Mouse (Mus musculus) kidney, adult 2 months (tissue): Measurements from ENCODE around the gene Stag2. TPM values are rescaled to one million over a fixed set of nuclear protein-coding genes. Genes with fewer than 3 reads are reported as not detected.

Experiments
- DNase-seq: peaks from one replicate; pipeline ENCODE4 v3.0.0; 2021
- H3K27ac ChIP-seq: fragments of 200-500 bp; 2 replicates; pipeline ENCODE4 v1.5.1; 2012; ENCODE audit warnings: low read depth, low read length, control low read depth, inconsistent platforms; ENCODE audit not compliant: insufficient read depth
- H3K27me3 ChIP-seq: fragments of 200-500 bp; replicated peaks from 2 replicates; pipeline ENCODE4 v1.6.1; 2012; ENCODE audit warnings: mild to moderate bottlenecking, moderate library complexity, low read length, inconsistent platforms; ENCODE audit not compliant: control insufficient read depth, insufficient read depth
- H3K36me3 ChIP-seq: fragments of 200-500 bp; 2 replicates; pipeline ENCODE4 v1.6.1; 2012; ENCODE audit warnings: mild to moderate bottlenecking, moderate library complexity, low read length, inconsistent platforms; ENCODE audit not compliant: control insufficient read depth, insufficient read depth
- H3K4me1 ChIP-seq: fragments of 200-500 bp; 2 replicates; pipeline ENCODE4 v1.6.1; 2011; ENCODE audit warnings: low read length; ENCODE audit not compliant: control insufficient read depth, insufficient read depth
- H3K4me3 ChIP-seq: fragments of 200-500 bp; 2 replicates; pipeline ENCODE4 v1.5.1; 2011; ENCODE audit warnings: mild to moderate bottlenecking, low read depth, low read length, control low read depth; ENCODE audit not compliant: insufficient read depth
- CTCF ChIP-seq: fragments of 200-500 bp; conservative IDR thresholded peaks from 2 replicates; pipeline ENCODE4 v1.5.1; 2011; ENCODE audit warnings: low read depth, mild to moderate bottlenecking, control low read depth, low read length, moderate library complexity, mixed read lengths; ENCODE audit not compliant: insufficient read depth, insufficient read length
- POLR2A ChIP-seq: fragments of 200-500 bp; IDR thresholded peaks from one replicate; pipeline ENCODE4 v1.6.1; 2011; ENCODE audit warnings: low read depth, low read length, control low read depth
- WGBS: fragments of 180-500 bp; shearing (Covaris S2); methylation state at CpG from one replicate; pipeline ENCODE4 v1.1.7; 2018; 5-methylcytosine and 5-hydroxymethylcytosine counted together
- polyA plus RNA-seq: library from polyadenylated mRNA; depleted of rRNA; stranded (reverse); fragments of >200 nt; gene quantifications from 2 replicates; pipeline ENCODE4 v1.2.3, GENCODE M21; 2012; rRNA removed

Gene Stag2
- polyA plus RNA-seq, 1 experiment: 8.8 TPM

- H3K27me3 ChIP-seq: no peaks in the 10 kb centered on the region
- 85% methylated on average over 10 of the region's 10 CpGs for WGBS
- TF ChIP-seq CTCF: no peak
- TF ChIP-seq POLR2A: no peak
- H3K36me3 ChIP-seq: no peaks in the 10 kb centered on the region
- no peak for DNase-seq
- H3K4me3 ChIP-seq: no peak overlapping the region
- no peaks in the 10 kb centered on the region for H3K4me1 ChIP-seq
- H3K27ac ChIP-seq: no peak overlapping the region
Measured at GRCm38 (mm10) chrX:42250342-42250741, 101.2 kb downstream of the Stag2 start.

GRCm38 (mm10) chrX:42272713-42273112 is 123.6 kb downstream of the Stag2 start:
- Histone ChIP-seq H3K36me3 (no peaks in the 10 kb centered on the region), H3K27ac (no peak overlapping the region), H3K4me3 (no peak overlapping the region), H3K4me1 (no peaks in the 10 kb centered on the region), H3K27me3 (no peaks in the 10 kb centered on the region)
- no peak for DNase-seq
- TF ChIP-seq POLR2A: no peak
- no peak for TF ChIP-seq CTCF

- Histone ChIP-seq H3K36me3 (no peaks in the 10 kb centered on the region), H3K4me1 (no peaks in the 10 kb centered on the region), H3K27ac (no peak overlapping the region), H3K27me3 (no peaks in the 10 kb centered on the region), H3K4me3 (no peak overlapping the region)
- no peak for DNase-seq
- no peak for TF ChIP-seq CTCF
- TF ChIP-seq POLR2A: no peak
- 72% methylated on average over 3 of the region's 3 CpGs for WGBS
Measured at GRCm38 (mm10) chrX:42290215-42290614, 141.1 kb downstream of the Stag2 start.

GRCm38 (mm10) chrX:42315231-42315630 is 166.1 kb downstream of the Stag2 start:
- no peak overlapping the region for H3K27ac ChIP-seq
- WGBS: 85% methylated on average over 3 of the region's 3 CpGs
- no peaks in the 10 kb centered on the region for H3K27me3 ChIP-seq
- no peak for DNase-seq
- H3K36me3 ChIP-seq: no peaks in the 10 kb centered on the region
- H3K4me1 ChIP-seq: no peaks in the 10 kb centered on the region
- TF ChIP-seq CTCF (no peak), POLR2A (no peak)
- no peak overlapping the region for H3K4me3 ChIP-seq

- Histone ChIP-seq H3K27me3 (no peaks in the 10 kb centered on the region), H3K27ac (no peak overlapping the region), H3K4me1 (no peaks in the 10 kb centered on the region), H3K4me3 (no peak overlapping the region), H3K36me3 (no peaks in the 10 kb centered on the region)
- WGBS: 63% methylated on average over 5 of the region's 5 CpGs
- no peak for DNase-seq
- no peak for TF ChIP-seq CTCF
- TF ChIP-seq POLR2A: no peak
Measured at GRCm38 (mm10) chrX:42320424-42320823, 171.3 kb downstream of the Stag2 start.

- no peak for DNase-seq
- Histone ChIP-seq H3K4me1 (no peaks in the 10 kb centered on the region), H3K4me3 (no peak overlapping the region), H3K36me3 (no peaks in the 10 kb centered on the region), H3K27ac (no peak overlapping the region), H3K27me3 (no peaks in the 10 kb centered on the region)
- TF ChIP-seq POLR2A: no peak
- no peak for TF ChIP-seq CTCF
- WGBS: 36% methylated on average over 9 of the region's 9 CpGs
Measured at GRCm38 (mm10) chrX:42321200-42321773, 172.2 kb downstream of the Stag2 start.

GRCm38 (mm10) chrX:42324848-42325247 is 175.7 kb downstream of the Stag2 start:
- Histone ChIP-seq H3K27ac (no peak overlapping the region), H3K27me3 (no peaks in the 10 kb centered on the region), H3K4me1 (no peaks in the 10 kb centered on the region), H3K36me3 (no peaks in the 10 kb centered on the region), H3K4me3 (no peak overlapping the region)
- no peak for TF ChIP-seq CTCF
- no peak for DNase-seq
- 74% methylated on average over 3 of the region's 3 CpGs for whole genome bisulfite sequencing

Other genes with a start within 250 kb of the Stag2 start
- 4.5 and 6.5 TPM in 2 replicates for gene Thoc2, start 228.6 kb upstream of the Stag2 start, polyA plus RNA-seq
- gene Xiap, start 89.6 kb upstream of the Stag2 start, polyA plus RNA-seq: 7.4 and 10.5 TPM in 2 replicates